Mouse (Mus musculus) MEL-GATA-1-ER (cell line): Measurements from ENCODE around the gene Mpnd.
A peak's percentile ranks its signal among the peaks of the same experiment; 100 is the strongest.

Experiments used
- DNase-seq: peaks from one replicate; pipeline ENCODE4 v3.0.0-alpha.2; 2012; ENCODE audit warnings: low read depth; ENCODE audit errors: extremely low read depth

The Mpnd gene

DNA sequence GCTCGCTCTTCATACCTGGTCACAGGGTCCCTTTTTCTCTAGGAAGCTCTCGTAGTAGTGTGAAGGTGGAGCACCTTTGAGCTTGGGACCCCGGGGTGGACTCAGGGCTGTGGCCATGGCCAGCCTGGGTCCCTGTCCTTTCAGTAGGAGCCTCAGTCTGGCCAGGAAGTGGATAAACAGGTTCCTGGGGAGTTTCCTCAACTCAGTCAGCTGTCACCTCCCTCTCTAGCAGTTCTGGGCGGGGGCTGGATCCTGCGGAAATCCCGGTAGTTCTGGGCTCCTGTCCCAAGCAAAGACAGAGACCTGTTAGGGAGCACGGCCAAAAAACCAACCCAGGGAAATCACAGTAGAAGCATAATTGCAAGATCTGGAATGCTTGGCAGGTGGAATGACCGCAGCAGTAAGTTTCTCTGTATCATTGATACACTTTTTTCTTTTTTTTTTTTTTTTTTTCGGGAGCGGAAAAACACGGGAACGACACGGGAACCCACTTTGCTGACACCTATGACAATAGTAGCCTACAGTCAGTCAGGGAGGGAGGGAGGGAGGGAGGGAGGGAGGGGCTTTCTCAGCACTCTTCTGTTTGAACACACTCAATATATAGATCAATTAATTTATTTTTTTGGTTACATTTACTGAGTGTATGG lies at the start of gene Mpnd, which contains the start of gene Stap2:
TSS of gene Mpnd (plus strand) at position 297 of the 647 bp plus-strand sequence.
TSS of gene Stap2 (minus strand) at position 170 of the 647 bp plus-strand sequence.
- DNase-seq, result peak; percentile 62

DNA sequence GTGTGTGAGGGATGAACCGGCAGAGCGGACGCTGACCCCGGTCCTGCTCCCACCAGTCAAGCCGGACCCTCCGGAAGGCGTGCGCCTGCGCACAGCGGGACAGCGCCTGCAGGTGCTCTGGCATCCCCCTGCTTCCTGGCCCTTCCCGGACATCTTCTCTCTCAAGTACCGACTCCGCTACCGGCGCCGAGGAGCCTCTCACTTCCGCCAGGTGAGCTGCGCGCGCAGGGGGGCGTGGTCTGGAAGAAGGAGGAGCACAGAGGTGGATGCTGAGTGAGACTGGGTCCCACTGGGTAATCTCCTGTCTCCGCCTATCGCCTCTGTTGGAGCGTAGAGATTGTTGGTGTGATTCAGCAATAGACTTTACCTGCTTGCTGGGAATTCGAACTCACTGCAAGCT lies 49.4 kb upstream of the Mpnd start:
- no peak for DNase-seq

DNA sequence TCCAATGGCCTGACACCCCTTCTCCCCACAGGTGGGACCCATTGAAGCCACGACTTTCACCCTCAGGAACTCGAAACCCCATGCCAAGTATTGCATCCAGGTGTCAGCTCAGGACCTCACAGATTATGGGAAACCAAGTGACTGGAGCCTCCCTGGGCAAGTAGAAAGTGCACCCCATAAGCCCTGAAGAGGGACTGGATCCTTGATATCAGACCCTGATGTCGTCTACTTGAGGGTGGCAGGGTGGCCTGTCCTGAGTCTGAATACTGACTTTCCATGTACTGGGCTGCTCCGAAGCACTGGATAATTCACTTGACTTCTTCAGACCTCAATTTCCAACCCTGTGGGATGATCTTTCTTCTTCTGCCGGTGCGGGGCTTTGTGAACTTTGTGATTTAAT lies 48.9 kb upstream of the Mpnd start:
- DNase-seq, result no peak

DNA sequence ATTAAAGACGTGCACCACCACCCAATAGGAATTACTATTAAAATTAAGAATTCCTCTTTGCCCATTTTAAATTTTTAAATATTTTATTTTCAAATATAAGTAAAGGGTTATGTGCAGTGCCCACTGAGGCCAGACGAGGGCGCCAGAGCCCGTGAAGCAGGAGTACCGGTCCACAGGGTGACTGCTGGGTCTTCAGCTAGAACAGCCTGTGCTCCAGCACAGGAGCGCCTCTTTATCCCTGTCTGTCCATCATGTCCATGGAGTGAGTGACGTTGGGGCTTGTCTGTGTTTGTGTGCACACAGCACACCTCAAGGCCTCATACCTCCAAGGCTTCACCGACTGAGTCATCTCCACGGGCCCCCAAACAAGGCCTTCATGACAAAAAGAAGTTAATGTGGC lies 48.3 kb upstream of the Mpnd start:
- no peak for DNase-seq

DNA sequence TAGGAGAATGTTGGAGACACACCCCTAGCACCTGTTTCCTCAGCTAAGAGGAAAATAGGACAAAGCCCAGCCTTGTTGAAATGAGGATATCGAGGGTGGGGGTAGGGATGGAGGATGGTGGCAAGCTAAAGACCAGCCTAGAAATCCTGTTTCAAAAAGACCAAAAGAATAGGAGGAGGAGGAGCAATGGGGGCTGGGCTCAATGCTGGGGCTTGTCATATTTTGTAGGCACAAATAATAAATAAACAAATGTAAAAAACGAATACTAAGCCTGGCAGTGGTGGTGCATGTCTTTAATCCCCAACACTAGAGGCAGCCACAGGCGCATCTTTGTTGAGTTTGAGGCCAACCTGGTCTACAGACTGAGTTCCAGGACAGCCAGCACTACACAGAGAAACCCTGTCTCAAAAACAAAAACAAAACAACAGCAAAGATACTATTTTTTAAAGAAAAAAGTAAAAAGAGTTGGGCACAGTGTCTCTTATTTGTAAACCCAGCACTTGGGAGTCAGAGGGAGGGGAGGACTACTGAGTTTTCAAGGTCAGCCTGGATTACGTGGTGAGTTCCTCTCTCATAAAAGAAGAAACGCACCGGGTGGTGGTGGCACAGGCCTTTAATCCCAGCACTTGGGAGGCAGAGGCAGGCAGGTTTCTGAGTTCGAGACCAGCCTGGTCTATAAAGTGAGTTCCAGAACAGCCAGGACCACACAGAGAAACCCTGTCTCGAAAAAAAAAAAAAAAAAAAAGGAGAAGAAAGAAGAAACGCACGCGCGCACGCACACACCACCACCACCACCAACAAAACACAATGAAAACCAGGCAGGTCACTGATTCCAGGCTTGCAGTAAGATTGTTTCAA lies 47.6 kb upstream of the Mpnd start:
- DNase-seq, result no peak

DNA sequence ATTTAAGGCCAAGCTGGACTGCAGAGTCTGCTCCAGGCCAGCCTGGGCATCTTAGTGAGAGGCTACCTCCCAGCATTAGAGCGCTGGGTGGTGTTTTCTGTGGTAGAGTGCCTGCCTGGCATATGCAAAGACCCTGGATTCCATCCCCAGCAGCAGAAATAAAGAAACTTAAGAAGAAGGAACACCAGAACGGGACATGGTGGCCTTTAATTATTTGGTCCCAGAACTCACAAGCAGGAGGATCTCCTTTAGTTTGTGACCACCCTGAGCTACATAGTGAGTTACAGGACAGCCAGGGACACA lies 47.0 kb upstream of the Mpnd start:
- DNase-seq, result no peak

DNA sequence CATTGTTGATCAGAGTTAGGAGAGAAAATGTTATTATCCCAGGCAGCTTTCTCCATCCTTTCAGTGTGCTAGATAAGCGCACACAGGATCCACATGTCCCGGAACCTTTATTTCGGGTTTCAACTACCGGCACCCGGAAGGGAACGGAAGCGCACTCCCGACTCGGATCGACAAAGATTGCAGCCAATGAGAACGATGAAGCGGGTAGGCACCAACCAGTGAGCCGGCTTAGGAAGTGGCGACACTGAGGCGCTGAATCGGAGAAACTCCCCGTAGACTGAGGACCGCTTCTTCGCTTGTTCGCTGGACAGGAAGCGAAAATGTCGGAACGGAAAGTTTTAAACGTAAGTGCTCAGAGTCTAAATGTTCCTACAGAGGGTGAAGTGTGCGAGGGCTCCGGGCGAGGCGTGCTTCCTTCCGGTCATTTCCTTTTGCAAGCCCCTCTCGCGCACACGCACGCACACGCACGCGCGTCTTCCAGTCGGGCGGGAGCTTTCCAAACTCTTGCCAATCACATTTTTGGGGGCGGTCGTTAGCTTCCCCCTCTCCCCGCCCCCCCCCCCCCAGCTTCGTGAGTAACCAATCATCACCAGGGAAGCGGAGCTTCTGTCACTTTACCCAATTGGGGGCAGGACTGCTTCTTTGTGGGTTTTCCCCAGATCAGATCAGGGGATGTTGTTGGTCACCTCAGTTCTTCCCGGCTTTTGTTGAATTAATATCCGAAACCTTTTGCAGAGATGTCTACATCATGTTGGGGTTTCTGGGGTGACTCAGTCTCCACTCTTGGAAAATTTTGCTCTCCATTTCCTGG lies 46.4 kb upstream of the Mpnd start, which contains the start of gene Yju2:
TSS of gene Yju2 (plus strand) at position 182 of the 811 bp plus-strand sequence.
- peak; percentile 95 for DNase-seq

DNA sequence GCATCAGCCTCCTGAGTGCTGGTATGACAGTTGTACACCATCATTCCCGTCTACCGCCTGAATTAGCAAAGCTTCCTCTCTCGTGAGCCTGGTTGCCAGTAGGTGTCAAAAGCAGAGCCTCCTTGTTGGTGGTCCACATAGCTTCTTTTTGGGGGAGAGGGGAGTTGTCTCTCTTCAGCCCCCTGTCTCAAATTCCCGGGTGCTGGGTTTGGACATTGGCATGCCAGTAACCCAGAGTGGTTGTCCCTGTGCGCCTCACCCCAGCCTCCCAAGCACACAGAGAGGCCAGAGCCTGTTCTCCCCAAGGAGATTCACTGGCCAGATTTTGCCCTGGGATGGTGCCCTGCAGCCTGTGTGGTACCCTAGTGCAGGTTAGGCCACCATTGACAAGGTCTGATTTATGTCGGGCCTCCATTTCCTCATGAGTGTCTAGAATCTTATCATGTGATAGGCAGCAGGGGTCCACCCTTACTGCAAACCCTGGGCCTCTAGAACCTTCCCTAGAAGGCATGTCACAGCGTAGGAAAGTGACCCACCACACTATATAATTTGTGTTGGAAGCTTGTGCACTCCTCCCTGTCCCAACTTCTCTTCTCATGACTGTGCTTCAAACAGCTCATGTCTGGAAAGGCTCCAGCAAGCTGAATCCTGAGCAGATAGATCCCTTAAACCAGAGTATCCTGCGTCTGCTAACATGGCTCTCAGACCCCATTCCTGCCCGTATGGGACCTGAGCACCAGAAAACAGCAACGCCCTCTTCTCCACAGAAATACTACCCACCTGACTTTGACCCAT lies 45.4 kb upstream of the Mpnd start:
- no peak for DNase-seq

DNA sequence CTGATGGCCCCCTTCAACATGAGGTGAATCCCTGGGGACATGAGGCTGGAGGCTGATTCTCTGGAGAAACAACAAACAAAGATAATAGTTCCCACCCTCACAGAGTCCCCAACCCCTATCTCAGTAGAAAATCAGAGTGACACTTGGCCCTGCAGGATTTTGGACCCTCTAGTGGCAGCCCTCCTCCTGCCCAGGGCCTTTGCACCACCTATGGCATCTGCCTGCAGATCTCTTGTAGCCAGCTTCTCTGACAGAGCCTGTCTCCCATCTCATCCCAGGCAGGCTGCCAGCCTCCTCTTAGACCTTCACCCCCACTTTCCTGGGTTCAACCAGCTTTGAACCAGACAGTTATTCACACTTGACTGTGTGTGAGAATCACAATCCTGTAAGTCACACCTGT lies 44.7 kb upstream of the Mpnd start:
- no peak for DNase-seq

DNA sequence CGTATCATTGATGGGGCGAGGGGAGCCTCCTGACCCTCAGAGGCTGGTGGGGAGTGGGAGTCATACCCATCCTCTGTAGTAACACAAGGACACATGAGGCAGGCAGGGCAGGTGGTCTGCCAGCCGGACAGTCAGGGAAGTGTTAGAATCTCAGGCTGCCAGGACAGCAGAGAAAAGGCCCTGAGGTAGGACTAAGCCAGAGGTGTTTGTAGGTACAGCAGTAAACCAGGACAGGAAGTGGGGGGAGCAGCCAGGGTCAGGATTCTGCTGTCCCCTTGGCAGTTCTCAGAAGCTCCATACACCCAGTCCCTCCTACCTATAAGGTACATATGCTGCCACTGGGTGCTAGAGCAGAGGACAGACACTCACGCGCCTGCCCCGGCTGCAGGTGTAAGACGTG lies 43.9 kb upstream of the Mpnd start:
- DNase-seq, result no peak

DNA sequence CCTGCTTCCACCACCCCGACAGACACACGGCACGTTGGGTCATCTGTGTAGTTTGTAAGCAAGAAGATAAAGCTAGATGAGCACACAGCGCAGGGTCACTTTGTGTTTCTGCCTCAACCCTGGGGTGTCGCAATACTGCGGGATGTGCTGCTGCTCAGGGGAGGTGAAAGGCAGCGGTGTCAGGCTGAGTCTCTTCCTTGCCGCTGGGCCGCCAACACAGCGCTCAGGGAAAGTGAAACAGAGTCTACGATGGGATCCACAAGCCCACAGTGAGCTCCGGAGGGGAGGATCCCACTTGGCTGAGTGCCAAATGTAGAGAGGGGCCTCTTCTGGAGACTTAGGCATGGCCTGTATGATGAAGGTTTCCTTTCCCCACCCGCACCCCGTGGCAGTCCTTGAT lies 42.3 kb upstream of the Mpnd start:
- no peak for DNase-seq

DNA sequence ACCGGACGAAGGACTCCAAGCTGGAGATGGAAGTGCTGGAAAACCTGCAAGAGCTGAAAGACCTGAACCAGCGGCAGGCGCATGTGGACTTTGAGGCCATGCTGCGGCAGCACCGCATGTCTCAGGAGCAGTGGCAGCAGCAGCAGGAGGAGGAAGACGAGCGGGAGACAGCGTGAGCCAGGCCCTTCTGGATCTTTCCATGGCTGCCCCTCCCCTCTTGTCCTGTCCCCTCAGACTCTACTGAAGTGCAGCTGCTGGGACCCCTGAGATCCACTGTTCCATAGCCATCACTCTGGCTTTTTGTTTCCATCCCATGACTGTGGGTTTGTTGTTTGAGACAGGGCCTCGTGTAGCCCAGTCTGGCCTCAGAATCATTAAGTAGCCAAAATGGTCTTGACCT lies 41.0 kb upstream of the Mpnd start:
- no peak for DNase-seq

DNA sequence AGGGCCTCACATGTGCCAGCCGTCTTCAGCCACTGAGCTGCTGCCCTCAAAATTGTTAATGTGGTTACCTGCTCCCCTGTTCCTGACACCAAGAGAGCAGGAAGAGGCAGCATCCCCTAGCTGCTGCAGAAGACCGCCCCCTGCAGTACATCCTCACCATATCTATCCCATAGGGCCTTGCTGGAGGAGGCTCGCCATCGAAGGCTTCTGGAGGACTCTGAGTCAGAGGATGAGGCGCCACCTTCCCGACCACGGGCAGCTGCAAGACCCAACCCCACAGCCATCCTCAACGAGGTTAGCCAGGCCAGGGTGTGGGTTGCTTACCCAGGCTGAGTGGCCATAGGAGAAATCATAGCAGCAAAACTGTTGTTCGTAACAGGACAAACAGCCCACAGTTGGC lies 40.5 kb upstream of the Mpnd start:
- no peak for DNase-seq

DNA sequence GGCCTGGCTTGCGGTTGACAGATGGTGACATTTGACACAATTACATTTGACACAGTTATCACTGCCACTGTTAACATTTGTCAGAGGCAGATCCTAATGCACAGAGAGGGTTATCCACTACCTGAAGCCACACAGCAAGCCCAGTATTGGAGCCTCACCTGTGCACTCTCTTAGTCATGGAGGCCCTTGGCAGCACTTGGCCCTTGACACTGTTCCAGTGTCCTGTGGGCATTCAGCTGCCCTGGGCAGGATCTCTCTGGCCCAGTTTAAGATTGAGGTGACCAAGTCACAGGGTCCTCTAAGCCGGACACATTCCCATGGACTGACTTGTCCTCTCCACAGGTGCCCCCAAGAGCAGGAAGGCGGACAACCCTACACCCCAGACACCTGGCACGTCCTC lies 38.3 kb upstream of the Mpnd start:
- no peak for DNase-seq

DNA sequence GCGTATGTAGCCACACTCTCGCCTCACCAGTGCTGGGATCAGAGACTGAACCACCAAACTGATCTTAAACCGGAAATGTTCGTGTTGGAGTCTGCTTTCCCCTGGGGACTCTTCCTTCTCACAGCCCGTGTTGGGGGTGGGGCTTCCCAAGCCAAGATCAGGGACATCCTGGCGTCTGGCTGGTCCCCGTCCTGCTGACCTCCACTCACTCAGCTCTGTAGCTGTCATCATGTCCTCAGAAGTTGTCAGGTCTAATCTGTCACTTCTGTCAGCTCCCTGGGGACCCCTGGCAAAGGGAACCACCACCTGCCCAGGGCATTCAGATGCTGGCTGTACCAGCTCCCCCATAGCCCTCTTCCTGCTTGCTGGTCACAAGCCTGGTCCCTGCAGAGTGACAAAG lies 37.3 kb upstream of the Mpnd start:
- no peak for DNase-seq

DNA sequence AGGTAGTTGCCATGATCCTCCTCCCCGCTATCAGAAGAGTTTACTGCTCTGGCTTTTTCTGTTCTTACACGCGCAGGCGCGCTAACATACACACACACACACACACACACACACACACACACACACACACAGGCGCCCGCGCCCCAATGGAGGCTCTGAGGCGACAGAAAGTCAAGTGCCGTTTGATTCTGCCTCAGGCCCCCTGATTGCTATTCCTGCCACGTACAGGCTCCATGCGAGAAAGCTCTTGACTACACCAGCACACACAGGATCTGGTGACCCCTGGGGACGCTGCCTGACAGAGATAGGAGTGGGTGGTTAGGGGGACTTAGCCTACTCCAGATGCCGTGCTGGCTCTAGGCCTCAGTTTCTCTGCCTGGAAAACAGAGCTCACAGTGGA lies 36.0 kb upstream of the Mpnd start:
- no peak for DNase-seq

DNA sequence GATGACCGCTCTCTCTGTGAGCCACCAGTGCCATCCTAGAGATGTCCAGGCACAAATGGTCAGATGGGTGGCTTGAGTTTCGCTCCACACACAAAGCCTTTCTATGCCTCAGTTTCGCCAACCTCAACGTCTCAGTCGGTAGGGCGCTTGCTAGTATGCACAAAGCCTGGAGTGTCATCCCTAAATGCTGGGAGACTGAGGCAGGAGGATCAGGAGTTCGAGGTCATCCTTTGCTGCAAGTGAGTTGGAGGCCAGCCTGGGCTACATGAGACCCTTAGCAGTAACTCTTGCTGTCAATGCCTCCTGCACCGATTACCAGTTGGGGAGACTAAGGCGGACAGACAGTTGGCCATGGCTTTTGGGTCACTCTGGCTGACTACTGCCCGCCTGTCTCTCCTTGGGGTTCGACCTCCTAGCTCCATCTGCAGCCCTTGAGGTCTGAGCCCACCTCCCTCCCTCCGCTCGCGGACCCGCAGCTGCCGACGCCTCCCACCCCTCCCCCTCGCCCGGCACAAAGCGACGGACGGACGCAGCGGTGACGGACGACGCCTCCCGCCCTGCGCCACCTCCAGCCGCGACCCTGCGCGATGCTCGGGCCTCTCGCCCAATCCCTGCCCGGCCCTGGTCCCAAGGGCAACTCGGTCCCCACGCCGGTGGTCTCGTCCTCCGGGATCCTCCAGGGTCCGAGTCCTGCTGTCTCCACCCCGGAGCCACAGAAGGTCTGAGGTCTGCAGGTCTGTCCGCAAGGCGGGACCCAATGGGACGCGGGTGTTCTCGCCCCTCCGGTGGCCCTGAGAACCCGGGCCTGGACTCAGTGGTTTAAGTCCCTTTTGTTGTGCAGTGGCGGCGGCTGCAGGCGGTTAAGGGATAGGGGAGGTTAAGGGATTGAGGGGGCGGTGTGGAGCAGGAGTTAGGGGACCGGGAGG lies 35.3 kb upstream of the Mpnd start, which contains the start of gene Shd:
TSS of gene Shd (plus strand) at position 502 of the 926 bp plus-strand sequence.
- DNase-seq, result no peak

DNA sequence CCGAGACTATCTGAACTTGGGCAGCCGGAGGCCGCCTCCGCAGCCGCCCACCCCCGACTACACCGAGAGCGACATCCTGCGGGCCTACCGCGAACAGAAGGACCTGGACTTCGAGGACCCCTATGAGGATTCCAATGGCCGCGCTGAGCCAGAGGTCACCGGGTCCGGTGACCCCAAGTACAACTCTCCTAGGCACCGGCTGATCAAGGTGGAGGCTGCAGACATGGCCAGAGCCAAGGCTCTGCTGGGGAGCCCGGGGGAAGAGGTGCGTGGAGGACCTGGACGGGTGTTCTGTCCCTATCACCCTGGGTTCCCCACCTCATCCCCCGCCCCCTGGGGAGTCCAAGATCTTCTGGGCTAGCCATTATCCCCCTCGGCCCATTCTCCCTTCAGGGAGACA lies 34.1 kb upstream of the Mpnd start:
- DNase-seq, result no peak

DNA sequence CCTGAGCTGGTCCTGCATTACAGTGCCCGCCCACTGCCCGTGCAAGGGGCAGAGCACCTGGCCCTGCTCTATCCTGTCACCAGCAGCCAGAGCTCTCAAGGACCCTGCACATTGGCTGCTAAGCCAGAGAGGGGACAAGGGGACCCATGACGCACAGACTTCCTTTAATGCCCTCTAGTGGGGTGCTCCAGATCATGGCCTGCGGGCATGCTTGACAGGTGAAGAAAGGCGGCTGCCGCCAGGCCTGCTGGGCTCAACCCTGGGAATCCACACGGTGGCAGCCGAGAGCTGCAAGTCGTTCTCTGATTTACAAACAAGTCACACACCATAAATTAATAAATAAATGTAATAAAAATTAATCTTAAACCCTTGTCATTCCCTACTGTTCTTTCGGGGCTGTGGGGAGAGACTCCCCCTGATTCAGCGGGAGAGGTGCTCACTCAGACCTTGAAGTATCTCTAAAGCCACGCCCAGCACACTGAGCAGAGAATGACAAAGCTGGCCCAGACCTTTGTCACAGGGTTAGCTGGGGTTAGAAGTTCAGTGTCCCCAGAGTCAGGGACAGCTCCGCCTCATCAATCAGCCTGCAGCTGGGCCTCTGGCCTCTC lies 29.2 kb upstream of the Mpnd start:
- DNase-seq, result no peak

DNA sequence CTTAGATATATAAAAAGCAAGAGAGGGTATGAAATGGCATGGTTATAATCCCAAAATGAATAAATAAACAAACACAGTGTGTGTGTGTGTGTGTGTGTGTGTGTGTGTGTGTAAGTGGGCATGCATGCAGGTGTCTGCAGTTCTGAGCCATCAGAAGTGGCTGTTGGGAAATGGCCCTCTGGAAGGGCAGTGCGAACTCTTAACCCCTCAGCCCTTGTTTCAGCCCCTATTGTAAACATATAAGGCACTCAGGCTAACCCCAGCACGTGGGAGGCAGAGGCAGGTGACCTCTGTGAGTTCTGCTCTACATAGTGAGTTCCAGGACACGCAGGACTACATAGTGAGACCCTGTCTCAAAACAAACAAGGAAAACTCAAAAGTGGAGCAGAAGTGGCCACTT lies 28.2 kb upstream of the Mpnd start:
- no peak for DNase-seq
